Mouse (Mus musculus) frontal cortex, adult 2 months (tissue): Measurements from ENCODE around the gene Sdf2. TPM values are rescaled to one million over a fixed set of nuclear protein-coding genes. Genes with fewer than 3 reads are reported as not detected.
"Not testable (repeated sequence)": the region's sequence is repeated elsewhere in the genome, so short reads cannot be mapped to it uniquely, and the experiment has no call there.

ENCODE experiments used
- DNase-seq, 2 experiments: peaks; one replicate each; pipeline ENCODE4 v3.0.0; 2022; ENCODE audit warnings: low spot score in 1 of 2; ENCODE audit errors: extremely low spot score in 1 of 2
- polyA plus RNA-seq: library from polyadenylated mRNA; depleted of rRNA; stranded (reverse); fragments of >200 nt; gene quantifications from 2 replicates; pipeline ENCODE4 v1.2.3, GENCODE M21; 2012; rRNA removed

Sdf2 gene
- polyA plus RNA-seq, 1 experiment = 124 TPM

GRCm38 (mm10) chr11:78261380-78262352, 16.1 kb downstream of the Sdf2 start, which contains the start of gene 2610507B11Rik:
Gene 2610507B11Rik (plus strand): TSS chr11:78261752.
- DNase-seq = peak; percentile 44 to 88

GRCm38 (mm10) chr11:78262550-78262949, 17.0 kb downstream of the Sdf2 start:
- peak; percentile 12 to 63 for DNase-seq

- no peak for DNase-seq
These were observed 20.0 kb downstream of the Sdf2 start for GRCm38 (mm10) chr11:78265571-78265970.

GRCm38 (mm10) chr11:78271986-78272385, 26.4 kb downstream of the Sdf2 start:
- DNase-seq = peak; percentile 64 to 81

GRCm38 (mm10) chr11:78275596-78275995, 30.1 kb downstream of the Sdf2 start:
- no peak for DNase-seq

GRCm38 (mm10) chr11:78276169-78276568, 30.6 kb downstream of the Sdf2 start:
- DNase-seq = not testable (repeated sequence)

- no peak for DNase-seq
These were observed 33.3 kb downstream of the Sdf2 start for GRCm38 (mm10) chr11:78278853-78279252.

- DNase-seq = no peak
These were observed 34.0 kb downstream of the Sdf2 start for GRCm38 (mm10) chr11:78279586-78279985.

- DNase-seq = no peak
These were observed 43.7 kb downstream of the Sdf2 start for GRCm38 (mm10) chr11:78289146-78289763.

- peak; percentile 17 to 64 for DNase-seq
These were observed 45.1 kb downstream of the Sdf2 start, which contains the start of gene BC030499 for GRCm38 (mm10) chr11:78290654-78291053. Gene BC030499 (plus strand): TSS chr11:78290841.

GRCm38 (mm10) chr11:78294585-78294984, 49.0 kb downstream of the Sdf2 start:
- DNase-seq = no peak

GRCm38 (mm10) chr11:78300917-78301316, 55.4 kb downstream of the Sdf2 start:
- DNase-seq = no peak

GRCm38 (mm10) chr11:78301357-78302084, 56.0 kb downstream of the Sdf2 start, which contains the start of gene Spag5:
Gene Spag5 (plus strand): TSS chr11:78301529.
- DNase-seq = peak; percentile 84 to 93

Other genes with a start within 250 kb of the Sdf2 start
- gene Dhrs13, start 213.5 kb upstream of the Sdf2 start, polyA plus RNA-seq = 8.8 and 11.5 TPM in 2 replicates
- 134 and 136 TPM in 2 replicates for gene Flot2, start 207.8 kb upstream of the Sdf2 start, polyA plus RNA-seq
- gene Eral1, start 165.4 kb upstream of the Sdf2 start, polyA plus RNA-seq = 26.7 and 28.4 TPM in 2 replicates
- gene Fam222b, start 151.1 kb upstream of the Sdf2 start, polyA plus RNA-seq = 22.9 and 27.1 TPM in 2 replicates
- 21.3 and 22.0 TPM in 2 replicates for gene Traf4, start 80.2 kb upstream of the Sdf2 start, polyA plus RNA-seq
- gene Nek8, start 69.1 kb upstream of the Sdf2 start, polyA plus RNA-seq = 5.7 and 7.1 TPM in 2 replicates
- gene Tlcd1, start 69.0 kb upstream of the Sdf2 start, polyA plus RNA-seq = 74.4 and 74.7 TPM in 2 replicates
- 1,050 and 1,099 TPM in 2 replicates for gene Rpl23a, start 62.2 kb upstream of the Sdf2 start, polyA plus RNA-seq
- gene Rab34, start 57.3 kb upstream of the Sdf2 start, polyA plus RNA-seq = 62.3 and 68.1 TPM in 2 replicates
- gene Proca1, start 52.4 kb upstream of the Sdf2 start, polyA plus RNA-seq = 6.9 and 7.8 TPM in 2 replicates
- gene Supt6, start 241 bp downstream of the Sdf2 start, polyA plus RNA-seq = 45.4 and 48.7 TPM in 2 replicates
- gene 2610507B11Rik, start 16.0 kb downstream of the Sdf2 start, polyA plus RNA-seq = 119 and 129 TPM in 2 replicates
- gene BC030499, start 45.1 kb downstream of the Sdf2 start, polyA plus RNA-seq = 15.2 and 18.6 TPM in 2 replicates
- 14.7 and 16.8 TPM in 2 replicates for gene Spag5, start 55.8 kb downstream of the Sdf2 start, polyA plus RNA-seq
- gene Aldoc, start 77.2 kb downstream of the Sdf2 start, polyA plus RNA-seq = 1,301 and 1,427 TPM in 2 replicates
- 60.4 and 65.7 TPM in 2 replicates for gene Pigs, start 82.7 kb downstream of the Sdf2 start, polyA plus RNA-seq
- 69.3 and 73.8 TPM in 2 replicates for gene Unc119, start 97.7 kb downstream of the Sdf2 start, polyA plus RNA-seq
- not detected in 2 replicates for gene Foxn1, start 140.8 kb downstream of the Sdf2 start, polyA plus RNA-seq
- gene Slc13a2, start 176.5 kb downstream of the Sdf2 start, polyA plus RNA-seq = not detected in 2 replicates
- 14.1 and 14.4 TPM in 2 replicates for gene Slc46a1, start 220.0 kb downstream of the Sdf2 start, polyA plus RNA-seq